Mouse (Mus musculus) midbrain, embryonic 14.5 days (tissue): ENCODE measurements at regions not wholly inside any gene's neighbourhood (a gene's known extent, or its start where the extent isn't known, plus 50 kb on each side); places are given as distances from the start of the nearest gene placed in this dataset.

Experiments
- ATAC-seq: fragments of 200-750 bp; cut with Nextera tagmentation; 2 replicates; pipeline ENCODE4 v1.8.0; 2017; ENCODE audit warnings: moderate number of reproducible peaks, moderate library complexity; ENCODE audit not compliant: low FRiP score, low TSS enrichment
- DNase-seq: peaks from one replicate; pipeline ENCODE4 v3.0.0-alpha.2; 2015
- H3K27ac ChIP-seq: fragments of 300-500 bp; sonication (generic); replicated peaks from 2 replicates; pipeline ENCODE4 v1.5.1; 2014; ENCODE audit warnings: mild to moderate bottlenecking, low read depth, low read length, moderate library complexity
- H3K27me3 ChIP-seq: fragments of 300-500 bp; sonication (generic); 2 replicates; pipeline ENCODE4 v1.6.1; 2014; ENCODE audit warnings: low read length, control low read depth, mixed read lengths; ENCODE audit not compliant: control insufficient read depth, insufficient read depth
- H3K36me3 ChIP-seq: fragments of 300-500 bp; sonication (generic); 2 replicates; pipeline ENCODE4 v1.6.1; 2014; ENCODE audit warnings: low read length, control low read depth; ENCODE audit not compliant: control insufficient read depth, insufficient read depth
- H3K4me1 ChIP-seq: fragments of 300-500 bp; sonication (generic); 2 replicates; pipeline ENCODE4 v1.6.1; 2014; ENCODE audit warnings: mild to moderate bottlenecking, antibody characterized with exemption, low read length, control low read depth; ENCODE audit not compliant: control insufficient read depth, insufficient read depth
- H3K4me2 ChIP-seq: fragments of 300-500 bp; sonication (generic); 2 replicates; pipeline ENCODE4 v1.6.1; 2014; ENCODE audit warnings: mild to moderate bottlenecking, low read length, moderate library complexity
- H3K4me3 ChIP-seq: fragments of 300-500 bp; sonication (generic); replicated peaks from 2 replicates; pipeline ENCODE4 v1.5.1; 2014; ENCODE audit warnings: low read depth, low read length
- H3K9ac ChIP-seq: fragments of 300-500 bp; sonication (generic); replicated peaks from 2 replicates; pipeline ENCODE4 v1.6.1; 2014; ENCODE audit warnings: mild to moderate bottlenecking, low read length, moderate library complexity
- H3K9me3 ChIP-seq: fragments of 300-500 bp; sonication (generic); 2 replicates; pipeline ENCODE4 v1.6.1; 2016; ENCODE audit warnings: low read length, control low read depth, mixed read lengths; ENCODE audit not compliant: control insufficient read depth
- WGBS: fragments of 180-500 bp; shearing (Covaris S2); extraction: QIAGEN DNeasy Blood & Tissue Kit; methylation state at CpG from one replicate; pipeline ENCODE4 v1.1.7; 2014; 5-methylcytosine and 5-hydroxymethylcytosine counted together

DNA sequence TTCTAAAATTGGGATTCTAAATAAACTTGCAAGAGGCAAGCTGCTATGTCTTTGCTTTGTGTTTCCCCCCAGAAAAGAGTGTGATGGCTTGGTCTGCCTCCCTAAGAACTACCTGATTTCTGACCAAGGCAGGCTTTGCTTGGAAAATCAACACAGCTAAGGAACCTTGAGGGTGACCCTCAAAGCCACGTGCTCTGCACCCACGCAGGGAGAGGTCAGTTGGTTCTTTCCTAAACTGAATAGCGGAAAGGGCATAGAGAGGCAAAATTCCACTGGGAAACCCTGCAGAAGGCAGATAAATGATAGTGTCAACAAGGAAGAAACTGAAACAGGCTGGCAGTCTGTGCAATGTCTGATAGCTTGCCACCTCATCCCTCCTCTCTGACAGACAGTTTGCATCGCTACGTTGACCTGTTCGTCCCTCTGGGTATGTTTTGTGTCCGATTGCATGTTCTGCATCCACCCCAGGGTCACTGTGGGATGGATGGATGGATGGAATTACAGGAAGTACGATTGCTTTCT, 63.1 kb upstream of the Cyp1b1 start:
- no peak for DNase-seq
- Histone ChIP-seq H3K9me3 (no peaks in the 10 kb centered on the region; the same call in 1 of the 2 replicates), H3K27me3 (no peaks in the 10 kb centered on the region), H3K9ac (no peak overlapping the region), H3K36me3 (no peaks in the 10 kb centered on the region), H3K4me3 (no peak overlapping the region), H3K4me2 (no peak overlapping the region), H3K27ac (no peak overlapping the region), H3K4me1 (no peaks in the 10 kb centered on the region)
- WGBS: 89% methylated on average over 8 of the region's 8 CpGs
- no peak for ATAC-seq

DNA sequence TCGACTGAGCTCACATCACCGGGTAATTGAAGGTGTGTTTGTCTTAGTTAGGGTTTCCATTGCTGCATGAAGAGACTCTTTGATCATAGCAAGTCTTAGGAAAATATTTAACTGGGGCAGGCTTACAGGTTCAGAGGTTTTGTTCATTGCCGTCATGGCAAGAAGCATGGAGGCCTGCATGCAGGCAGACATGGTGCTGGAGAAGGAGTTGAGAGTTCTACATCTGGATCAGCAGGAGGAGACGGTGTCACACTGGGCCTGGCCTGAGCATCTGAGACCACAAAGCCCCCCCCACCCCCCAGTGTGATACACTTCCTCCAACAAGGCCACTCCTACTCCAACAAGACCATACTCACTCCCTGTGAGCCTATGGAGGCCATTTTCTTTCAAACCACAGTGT, 61.3 kb upstream of the Cyp1b1 start:
- WGBS: 96% methylated on average over 4 of the region's 4 CpGs
- H3K4me2 ChIP-seq: no peak overlapping the region
- H3K9ac ChIP-seq: no peak overlapping the region
- ATAC-seq (no peak), DNase-seq (no peak)
- no peaks in the 10 kb centered on the region for H3K36me3 ChIP-seq
- peaks cover 4% of the 10 kb centered on the region; the same call in 1 of the 2 replicates for H3K4me1 ChIP-seq
- H3K4me3 ChIP-seq: no peak overlapping the region
- no peak overlapping the region for H3K27ac ChIP-seq
- no peaks in the 10 kb centered on the region for H3K27me3 ChIP-seq
- H3K9me3 ChIP-seq: no peaks in the 10 kb centered on the region; the same call in 1 of the 2 replicates

DNA sequence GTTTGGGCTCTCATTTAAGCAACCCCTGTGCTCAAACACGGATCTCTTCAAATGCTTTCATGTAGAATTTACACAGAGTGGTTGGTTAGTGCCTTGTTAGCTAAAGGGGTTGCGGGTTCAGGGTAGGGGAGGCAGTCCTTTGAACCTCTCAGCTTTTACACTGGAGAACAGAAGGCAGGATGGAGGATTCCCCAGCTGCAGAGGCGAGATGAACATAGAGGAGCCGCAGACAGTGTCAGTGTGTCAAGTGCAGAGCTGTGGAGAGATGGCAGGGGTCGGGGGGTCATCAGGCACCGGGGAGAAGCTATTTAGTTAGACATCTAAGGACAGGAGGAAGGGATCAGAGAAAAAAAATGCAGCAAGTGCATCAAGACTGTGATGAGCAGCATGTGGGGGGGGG, 60.4 kb upstream of the Cyp1b1 start:
- WGBS: 66% methylated on average over 6 of the region's 6 CpGs
- DNase-seq: no peak

DNA sequence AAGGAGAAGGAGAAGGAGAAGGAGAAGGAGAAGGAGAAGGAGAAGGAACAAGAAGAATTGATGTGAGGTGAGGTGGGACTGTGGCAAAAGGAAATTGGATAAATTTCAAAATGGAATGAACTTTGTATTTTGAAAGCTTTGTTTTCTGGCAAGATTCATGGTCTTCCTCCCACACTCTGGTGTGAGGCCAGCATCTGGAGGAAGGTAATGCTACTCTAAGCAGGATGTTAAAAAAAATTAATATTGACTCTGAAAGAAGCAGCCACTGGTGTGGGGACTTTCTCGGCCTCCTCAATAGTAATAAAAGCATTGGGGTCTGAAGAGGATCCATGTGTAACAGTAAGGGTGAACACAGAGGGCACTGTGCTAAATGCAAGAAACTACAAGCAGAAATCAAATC, 59.4 kb upstream of the Cyp1b1 start:
- no peak for ATAC-seq
- Histone ChIP-seq H3K9me3 (no peaks in the 10 kb centered on the region), H3K36me3 (no peaks in the 10 kb centered on the region), H3K4me3 (no peak overlapping the region), H3K9ac (no peak overlapping the region), H3K27me3 (no peaks in the 10 kb centered on the region), H3K4me2 (no peak overlapping the region), H3K27ac (no peak overlapping the region), H3K4me1 (peaks cover 4% of the 10 kb centered on the region; the same call in 1 of the 2 replicates)
- 87% methylated on average over 1 of the region's 1 CpGs for WGBS
- DNase-seq: no peak

More for the DNA sequence above, 60.4 kb upstream of the Cyp1b1 start:
- Histone ChIP-seq H3K4me3 (no peak overlapping the region), H3K4me1 (peaks cover 4% of the 10 kb centered on the region; the same call in 1 of the 2 replicates), H3K9me3 (no peaks in the 10 kb centered on the region; the same call in 1 of the 2 replicates), H3K27me3 (no peaks in the 10 kb centered on the region), H3K9ac (no peak overlapping the region), H3K36me3 (no peaks in the 10 kb centered on the region), H3K27ac (no peak overlapping the region), H3K4me2 (no peak overlapping the region)
- no peak for ATAC-seq

DNA sequence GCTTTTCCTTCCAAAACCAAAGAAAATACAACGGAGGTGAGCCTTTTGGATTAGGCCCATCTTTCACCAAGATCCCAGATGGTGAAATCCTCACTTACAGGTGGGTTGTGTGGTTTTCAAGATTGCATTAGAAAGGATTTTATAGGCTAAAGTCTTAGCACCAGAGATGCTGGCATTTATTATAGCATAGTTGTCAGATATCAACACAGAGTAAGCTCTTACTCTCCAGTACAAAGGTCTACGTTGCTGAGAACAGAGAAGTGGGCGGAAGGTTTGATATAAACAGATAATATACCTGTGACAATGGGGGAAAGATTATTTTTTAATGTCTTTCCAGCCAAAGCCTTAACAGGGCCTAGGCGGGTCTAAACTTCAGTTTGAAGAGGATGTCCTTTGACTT, 57.4 kb upstream of the Cyp1b1 start:
- Histone ChIP-seq H3K27me3 (no peaks in the 10 kb centered on the region), H3K4me1 (peaks cover 4% of the 10 kb centered on the region; the same call in 1 of the 2 replicates), H3K9ac (no peak overlapping the region), H3K27ac (no peak overlapping the region), H3K36me3 (no peaks in the 10 kb centered on the region), H3K4me2 (no peak overlapping the region), H3K4me3 (no peak overlapping the region), H3K9me3 (no peaks in the 10 kb centered on the region)
- no peak for DNase-seq
- 64% methylated on average over 4 of the region's 4 CpGs for WGBS
- ATAC-seq: no peak

DNA sequence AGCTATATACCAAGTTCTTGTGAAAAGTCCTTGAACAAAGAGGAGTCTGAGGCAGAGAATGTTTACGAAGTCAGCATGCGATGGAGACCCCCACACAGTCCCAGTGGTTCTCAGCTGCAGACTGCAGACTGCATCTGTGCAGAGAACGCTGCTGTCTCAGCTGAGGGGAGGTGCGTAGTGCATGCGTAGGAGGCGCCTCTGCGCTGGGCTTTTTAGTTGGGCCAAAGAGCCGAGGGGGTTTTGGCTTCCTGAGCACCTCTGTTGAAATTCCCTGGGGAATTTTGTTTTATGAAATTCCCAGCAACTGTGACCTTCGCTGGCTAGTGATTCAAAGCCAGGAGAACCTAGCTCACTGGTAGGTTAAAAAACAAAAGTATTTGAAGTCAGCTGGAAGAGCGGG, 56.9 kb upstream of the Cyp1b1 start:
- Histone ChIP-seq H3K4me2 (peak overlapping the region; percentile 21; the same call in 1 of the 2 replicates), H3K36me3 (no peaks in the 10 kb centered on the region), H3K9ac (no peak overlapping the region), H3K27me3 (no peaks in the 10 kb centered on the region), H3K4me1 (peaks cover 4% of the 10 kb centered on the region; the same call in 1 of the 2 replicates), H3K4me3 (no peak overlapping the region), H3K27ac (no peak overlapping the region), H3K9me3 (no peaks in the 10 kb centered on the region)
- DNase-seq (peak; percentile 61), ATAC-seq (peak; percentile 57; the same call in 1 of the 2 replicates)
- 14% methylated on average over 10 of the region's 10 CpGs for WGBS

DNA sequence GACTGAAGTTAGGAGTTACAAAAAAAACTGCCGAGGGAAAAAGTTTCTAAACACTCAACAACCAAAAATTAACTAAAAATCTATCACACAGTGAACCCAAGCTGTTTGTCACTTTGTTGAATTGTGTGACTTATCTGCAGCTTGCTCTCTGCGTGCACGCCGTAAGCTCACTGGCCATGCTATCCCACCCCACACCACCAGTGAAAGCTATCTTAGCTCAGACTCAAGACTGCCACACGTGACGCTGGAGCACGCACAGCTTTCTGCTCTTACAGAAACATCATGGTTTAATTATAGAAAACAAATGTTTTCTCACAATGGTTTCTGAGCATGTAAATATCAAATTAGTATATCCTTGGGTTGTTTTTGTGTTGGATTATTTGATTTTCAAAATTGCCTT, 56.0 kb upstream of the Cyp1b1 start:
- peaks cover 4% of the 10 kb centered on the region; the same call in 1 of the 2 replicates for H3K4me1 ChIP-seq
- H3K27me3 ChIP-seq: no peaks in the 10 kb centered on the region
- WGBS: 77% methylated on average over 7 of the region's 7 CpGs
- no peak overlapping the region for H3K4me3 ChIP-seq
- ATAC-seq (no peak), DNase-seq (no peak)
- no peak overlapping the region for H3K4me2 ChIP-seq
- no peaks in the 10 kb centered on the region for H3K36me3 ChIP-seq
- no peak overlapping the region for H3K9ac ChIP-seq
- H3K27ac ChIP-seq: no peak overlapping the region
- no peaks in the 10 kb centered on the region for H3K9me3 ChIP-seq

DNA sequence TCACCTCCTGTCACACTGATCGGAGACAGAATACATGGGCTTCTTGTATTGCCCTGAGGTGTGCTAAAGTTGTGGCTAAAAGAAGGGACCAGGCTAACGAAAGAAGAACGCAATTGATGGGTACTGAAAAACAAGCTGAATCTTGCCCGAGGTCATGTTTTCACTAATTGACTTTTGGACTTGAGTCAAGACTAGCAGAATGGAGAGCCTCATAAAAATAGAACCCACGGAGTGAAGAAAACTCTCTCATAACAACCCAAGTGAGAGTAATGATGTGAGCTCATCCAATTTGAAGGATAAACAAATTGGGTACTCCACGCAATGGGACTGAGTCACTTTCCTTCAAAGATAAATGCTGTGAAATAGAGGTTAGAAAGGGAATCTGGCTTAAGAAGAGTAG, 55.0 kb upstream of the Cyp1b1 start:
- H3K4me1 ChIP-seq: peaks cover 4% of the 10 kb centered on the region; the same call in 1 of the 2 replicates
- no peak overlapping the region for H3K4me3 ChIP-seq
- DNase-seq (no peak), ATAC-seq (no peak)
- no peaks in the 10 kb centered on the region for H3K36me3 ChIP-seq
- no peaks in the 10 kb centered on the region for H3K27me3 ChIP-seq
- H3K4me2 ChIP-seq: no peak overlapping the region
- 92% methylated on average over 6 of the region's 6 CpGs for WGBS
- no peak overlapping the region for H3K9ac ChIP-seq
- H3K27ac ChIP-seq: no peak overlapping the region
- no peaks in the 10 kb centered on the region for H3K9me3 ChIP-seq

DNA sequence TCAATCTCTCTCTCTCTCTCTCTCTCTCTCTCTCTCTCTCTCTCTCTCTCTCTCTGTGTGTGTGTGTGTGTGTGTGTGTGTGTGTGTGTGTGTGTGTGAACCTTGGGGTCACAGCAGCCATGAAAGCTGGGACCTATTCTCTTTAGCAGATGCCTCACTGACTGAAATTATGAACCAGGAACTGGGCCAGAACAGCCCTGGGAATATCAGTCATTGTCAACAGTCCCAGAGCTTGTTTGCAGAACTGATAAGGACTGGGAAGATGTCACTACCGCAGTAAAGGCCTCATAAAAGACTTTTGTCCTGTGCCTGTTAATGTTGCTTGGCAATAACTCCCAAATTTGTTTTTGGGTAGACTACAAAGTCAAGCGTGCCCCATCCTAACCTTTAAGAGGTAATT, 53.2 kb upstream of the Cyp1b1 start:
- WGBS: 64% methylated on average over 2 of the region's 2 CpGs
- no peak overlapping the region for H3K27ac ChIP-seq

More for the DNA sequence above, 53.2 kb upstream of the Cyp1b1 start:
- ATAC-seq (no peak), DNase-seq (no peak)
- H3K4me1 ChIP-seq: peaks cover 4% of the 10 kb centered on the region; the same call in 1 of the 2 replicates
- H3K9me3 ChIP-seq: no peaks in the 10 kb centered on the region
- H3K27me3 ChIP-seq: no peaks in the 10 kb centered on the region
- no peak overlapping the region for H3K4me2 ChIP-seq
- H3K9ac ChIP-seq: no peak overlapping the region
- no peaks in the 10 kb centered on the region for H3K36me3 ChIP-seq
- no peak overlapping the region for H3K4me3 ChIP-seq
